Comparison of ENCODE assay signal across 30 mouse cellular contexts in genomic region chr14:54963727-54964126, GRCm38 (mm10). TPM values are rescaled to one million over a fixed set of nuclear protein-coding genes. Genes with fewer than 3 reads are reported as not detected.
"Had no signal": no experiment of that assay in that cellular context is flagged by ENCODE, and none has a peak within 500 bp of the region (broad histone marks: within the 10 kb centered on the region; RNA-seq: fewer than 3 reads in every experiment).

No protein-coding gene starts in this region.

- ATAC-seq: lung, postnatal 0 days; midbrain, embryonic 13.5 days; midbrain, embryonic 16.5 days had no signal

- H3K9me3 ChIP-seq: kidney, embryonic 15.5 days; liver, embryonic 13.5 days; midbrain, embryonic 10.5 days; midbrain, embryonic 13.5 days; neural tube, embryonic 13.5 days; stomach, embryonic 15.5 days had no signal

- DNase-seq: kidney, postnatal 10 days; kidney, postnatal 36 days; layer of hippocampus, postnatal 36 days; liver, embryonic 13.5 days; lung, adult 2 months; retina, postnatal 1 day; right cerebral cortex, postnatal 25 days; spleen, adult 18-20 months; thymus, postnatal 25 days had no signal

- H3K36me3 ChIP-seq: kidney, embryonic 15.5 days; liver, embryonic 13.5 days; midbrain, embryonic 10.5 days; midbrain, embryonic 13.5 days; neural tube, embryonic 13.5 days; stomach, embryonic 15.5 days had no signal

- H3K4me1 ChIP-seq: liver, embryonic 13.5 days; midbrain, embryonic 13.5 days; stomach, embryonic 15.5 days had no signal

- H3K9ac ChIP-seq: kidney, embryonic 15.5 days; liver, embryonic 13.5 days; midbrain, embryonic 13.5 days; neural tube, embryonic 13.5 days; stomach, embryonic 15.5 days had no signal

- H3K4me3 ChIP-seq: kidney, embryonic 15.5 days; left cerebral cortex, adult 2 months; liver, embryonic 13.5 days; megakaryocyte, embryonic 14.5 days; midbrain, embryonic 10.5 days; midbrain, embryonic 13.5 days; myocyte; neural tube, embryonic 13.5 days; stomach, embryonic 15.5 days had no signal

- H3K4me2 ChIP-seq: kidney, embryonic 15.5 days; liver, embryonic 13.5 days; midbrain, embryonic 13.5 days; neural tube, embryonic 13.5 days; stomach, embryonic 15.5 days had no signal

- H3K27ac ChIP-seq: kidney, embryonic 15.5 days; left cerebral cortex, adult 2 months; liver, embryonic 13.5 days; midbrain, embryonic 10.5 days; midbrain, embryonic 13.5 days; neural tube, embryonic 13.5 days; stomach, embryonic 15.5 days had no signal

- H3K27me3 ChIP-seq: kidney, embryonic 15.5 days; liver, embryonic 13.5 days; midbrain, embryonic 13.5 days; neural tube, embryonic 13.5 days; stomach, embryonic 15.5 days had no signal

RNA-seq across cellular contexts. Expression of gene Myh6, which starts 3.0 kb away (rescaled TPM):
- total RNA-seq: liver, adult 2 months; monocyte, adult 5-6 weeks; neutrophil, adult 5-6 weeks had no signal

RNA-seq across cellular contexts. Expression of gene Gm17428, which starts 13.0 kb away (rescaled TPM):
- total RNA-seq: layer of hippocampus, adult 8-10 months; layer of hippocampus, postnatal 10 days; layer of hippocampus, postnatal 36 days; left cerebral cortex, adult 2 months; left cerebral cortex, postnatal 10 days; left cerebral cortex, postnatal 36 days; liver, adult 2 months; monocyte, adult 5-6 weeks; neutrophil, adult 5-6 weeks had no signal
- polyA plus RNA-seq: kidney, embryonic 15.5 days; limb, embryonic 11.5 days; limb, embryonic 14.5 days; liver, adult 2 months; liver, embryonic 13.5 days; liver, embryonic 16.5 days; lung, adult 2 months; lung, postnatal 0 days; midbrain, embryonic 10.5 days; midbrain, embryonic 13.5 days; midbrain, embryonic 16.5 days; myocyte; neural tube, embryonic 13.5 days; stomach, embryonic 15.5 days; thymus, postnatal 0 days had no signal

RNA-seq across cellular contexts. Expression of gene Cmtm5, which starts 27.7 kb away (rescaled TPM):
- total RNA-seq: liver, adult 2 months; monocyte, adult 5-6 weeks; neutrophil, adult 5-6 weeks had no signal
- polyA plus RNA-seq: liver, adult 2 months; myocyte had no signal

RNA-seq across cellular contexts. Expression of gene Myh7, which starts 30.7 kb away (rescaled TPM):
- total RNA-seq: monocyte, adult 5-6 weeks; neutrophil, adult 5-6 weeks had no signal
- polyA plus RNA-seq: liver, adult 2 months had no signal

RNA-seq across cellular contexts. Expression of gene Il25, which starts 31.2 kb away (rescaled TPM):
- total RNA-seq: layer of hippocampus, postnatal 10 days; layer of hippocampus, postnatal 36 days; left cerebral cortex, adult 2 months; left cerebral cortex, postnatal 10 days; left cerebral cortex, postnatal 36 days; liver, adult 2 months; monocyte, adult 5-6 weeks; neutrophil, adult 5-6 weeks had no signal
- polyA plus RNA-seq: kidney, embryonic 15.5 days; limb, embryonic 11.5 days; liver, adult 2 months; liver, embryonic 13.5 days; liver, embryonic 16.5 days; lung, adult 2 months; lung, postnatal 0 days; midbrain, embryonic 10.5 days; thymus, postnatal 0 days had no signal
